Mouse (Mus musculus): ENCODE data around the gene Slc9a1. TPM values are rescaled to one million over a fixed set of nuclear protein-coding genes. Genes with fewer than 3 reads are reported as not detected.

The Slc9a1 gene
- polyA plus RNA-seq, 1 experiment = 39.4 TPM

DNA sequence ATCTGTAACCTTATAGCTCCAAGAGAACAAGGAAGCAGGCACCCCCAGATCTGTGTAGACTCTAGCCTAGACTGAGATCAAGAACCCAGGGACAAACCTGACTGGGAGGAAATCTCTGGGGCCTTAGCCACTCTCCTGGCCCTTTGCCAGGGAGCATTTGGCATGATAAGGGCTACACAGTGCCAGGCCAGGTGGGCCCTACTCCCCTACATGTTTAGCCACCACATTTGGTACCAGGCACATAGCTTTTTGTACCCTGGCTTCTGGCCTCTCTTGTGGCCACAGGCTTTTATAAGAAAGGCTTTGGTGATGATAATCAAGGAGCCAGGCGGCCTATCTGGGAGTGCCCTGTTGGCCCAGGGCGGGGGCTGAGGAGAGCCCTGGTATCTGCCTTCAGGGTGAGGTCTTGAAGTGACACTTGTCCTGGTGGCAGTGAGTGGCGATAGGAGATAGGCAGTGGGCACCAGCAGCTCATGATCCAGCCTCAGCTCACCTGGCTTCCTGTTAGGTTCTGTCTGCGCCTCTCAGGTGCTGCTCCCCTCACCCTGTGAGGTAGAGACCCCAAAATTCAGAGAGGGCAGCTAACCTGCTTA lies 25.6 kb downstream of the Slc9a1 start:
- no peak for DNase-seq (ENCODE audit: low read depth in 1 of 2, low spot score in 2 of 2)
- Histone ChIP-seq H3K27me3 (ENCODE audit: control insufficient read depth, insufficient read depth, low read length) (no peaks in the 10 kb centered on the region), H3K36me3 (ENCODE audit: control insufficient read depth, insufficient read depth, low read length) (no peaks in the 10 kb centered on the region), H3K4me3 (ENCODE audit: extremely low read depth, insufficient read depth, insufficient read length) (no peak overlapping the region), H3K4me1 (ENCODE audit: control insufficient read depth, insufficient read depth, insufficient read length) (peaks cover 7% of the 10 kb centered on the region; the same call in 1 of the 2 replicates), H3K27ac (ENCODE audit: insufficient read depth, low read length) (no peak overlapping the region)
- 83% methylated on average over 4 of the region's 4 CpGs for WGBS
- no peak for TF ChIP-seq CTCF (IDR thresholded peaks at IDR 0.05; ENCODE audit: extremely low read depth, insufficient read depth, insufficient read length, insufficient replicate concordance)
- TF ChIP-seq POLR2A (IDR thresholded peaks at IDR 0.05; ENCODE audit: low read depth, low read length) = no peak

DNA sequence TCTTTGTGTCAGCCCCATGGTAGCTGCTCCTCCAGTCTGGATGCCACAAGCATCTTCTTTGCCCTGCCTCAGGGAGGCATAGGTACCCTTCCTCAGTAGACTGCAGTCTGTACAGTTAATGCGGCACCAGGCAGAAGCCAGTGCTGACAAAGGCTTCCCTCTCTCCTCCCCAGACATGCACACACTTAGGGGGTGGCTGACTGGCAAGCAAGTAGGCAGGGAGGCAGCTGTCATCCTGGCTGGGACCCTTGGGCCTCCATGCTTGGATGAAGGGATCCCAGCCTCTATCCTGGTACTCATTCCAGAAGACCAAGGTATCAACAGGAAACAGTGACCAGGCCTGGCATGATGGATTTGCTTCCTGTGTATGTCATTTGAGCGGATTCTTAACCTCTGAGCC lies 26.6 kb downstream of the Slc9a1 start:
- no peaks in the 10 kb centered on the region for H3K36me3 ChIP-seq (ENCODE audit: control insufficient read depth, insufficient read depth, low read length)
- peaks cover 4% of the 10 kb centered on the region; the same call in 1 of the 2 replicates for H3K4me1 ChIP-seq (ENCODE audit: control insufficient read depth, insufficient read depth, insufficient read length)

DNA sequence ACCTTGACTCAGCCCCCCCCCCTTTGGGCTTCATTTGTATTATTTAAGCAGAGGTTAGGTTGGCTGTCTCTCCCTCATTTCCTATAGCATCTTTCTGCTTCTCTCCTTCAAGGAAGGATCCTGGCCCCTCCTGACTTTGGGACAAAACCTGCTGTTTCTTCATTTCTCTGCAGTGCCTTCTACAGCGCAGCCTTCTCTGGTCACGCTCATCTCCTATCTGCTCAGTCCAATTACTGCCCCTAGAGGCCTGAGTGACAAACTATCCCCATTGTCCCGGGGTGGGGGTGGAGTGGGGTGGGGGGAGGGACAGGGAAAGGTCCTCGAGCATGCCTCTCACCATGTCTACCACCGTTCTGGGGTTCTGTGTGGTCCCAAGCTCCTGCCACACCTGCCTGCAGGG lies 27.8 kb downstream of the Slc9a1 start:
- no peak for DNase-seq (ENCODE audit: low read depth in 1 of 2, low spot score in 2 of 2)
- 68% methylated on average over 5 of the region's 5 CpGs for WGBS
- peaks cover 3% of the 10 kb centered on the region; the same call in 1 of the 2 replicates for H3K4me1 ChIP-seq (ENCODE audit: control insufficient read depth, insufficient read depth, insufficient read length)
- H3K36me3 ChIP-seq (ENCODE audit: control insufficient read depth, insufficient read depth, low read length) = no peaks in the 10 kb centered on the region
- H3K4me3 ChIP-seq (ENCODE audit: extremely low read depth, insufficient read depth, insufficient read length) = no peak overlapping the region
- no peaks in the 10 kb centered on the region for H3K27me3 ChIP-seq (ENCODE audit: control insufficient read depth, insufficient read depth, low read length)
- H3K27ac ChIP-seq (ENCODE audit: insufficient read depth, low read length) = no peak overlapping the region
- TF ChIP-seq CTCF (IDR thresholded peaks at IDR 0.05; ENCODE audit: extremely low read depth, insufficient read depth, insufficient read length, insufficient replicate concordance) (no peak), POLR2A (IDR thresholded peaks at IDR 0.05; ENCODE audit: low read depth, low read length) (no peak)

More for the DNA sequence above, 26.6 kb downstream of the Slc9a1 start:
- H3K27ac ChIP-seq (ENCODE audit: insufficient read depth, low read length) = no peak overlapping the region
- TF ChIP-seq CTCF (IDR thresholded peaks at IDR 0.05; ENCODE audit: extremely low read depth, insufficient read depth, insufficient read length, insufficient replicate concordance) = no peak
- TF ChIP-seq POLR2A (IDR thresholded peaks at IDR 0.05; ENCODE audit: low read depth, low read length) = no peak
- 94% methylated on average over 2 of the region's 2 CpGs for WGBS
- DNase-seq (ENCODE audit: low read depth in 1 of 2, low spot score in 2 of 2) = no peak
- H3K27me3 ChIP-seq (ENCODE audit: control insufficient read depth, insufficient read depth, low read length) = no peaks in the 10 kb centered on the region
- no peak overlapping the region for H3K4me3 ChIP-seq (ENCODE audit: extremely low read depth, insufficient read depth, insufficient read length)

DNA sequence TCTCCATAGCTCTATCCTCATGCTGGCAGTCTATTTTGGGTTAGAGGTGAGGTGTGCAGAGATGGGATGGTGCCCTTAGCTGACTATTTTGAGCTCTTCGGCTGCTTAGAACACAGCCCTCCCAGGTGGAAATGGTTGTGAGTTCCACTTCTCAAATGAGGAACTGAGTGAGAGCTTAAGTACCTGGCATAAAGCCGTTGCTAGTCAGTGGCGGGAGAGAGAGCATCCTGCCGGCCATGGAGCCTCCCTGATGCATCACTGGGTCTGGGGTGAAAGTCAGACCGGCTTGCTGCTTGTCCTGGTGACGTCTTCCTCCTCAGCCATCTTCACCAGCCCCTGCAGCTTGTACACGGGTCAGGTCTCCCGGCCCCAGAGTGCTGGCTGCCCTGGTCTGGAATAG lies 28.5 kb downstream of the Slc9a1 start:
- TF ChIP-seq POLR2A (IDR thresholded peaks at IDR 0.05; ENCODE audit: low read depth, low read length) = no peak
- no peak for TF ChIP-seq CTCF (IDR thresholded peaks at IDR 0.05; ENCODE audit: extremely low read depth, insufficient read depth, insufficient read length, insufficient replicate concordance)
- Histone ChIP-seq H3K36me3 (ENCODE audit: control insufficient read depth, insufficient read depth, low read length) (no peaks in the 10 kb centered on the region), H3K27ac (ENCODE audit: insufficient read depth, low read length) (no peak overlapping the region), H3K27me3 (ENCODE audit: control insufficient read depth, insufficient read depth, low read length) (no peaks in the 10 kb centered on the region), H3K4me3 (ENCODE audit: extremely low read depth, insufficient read depth, insufficient read length) (no peak overlapping the region), H3K4me1 (ENCODE audit: control insufficient read depth, insufficient read depth, insufficient read length) (peaks cover 3% of the 10 kb centered on the region; the same call in 1 of the 2 replicates)
- DNase-seq (ENCODE audit: low read depth in 1 of 2, low spot score in 2 of 2) = no peak
- WGBS = 52% methylated on average over 8 of the region's 8 CpGs

DNA sequence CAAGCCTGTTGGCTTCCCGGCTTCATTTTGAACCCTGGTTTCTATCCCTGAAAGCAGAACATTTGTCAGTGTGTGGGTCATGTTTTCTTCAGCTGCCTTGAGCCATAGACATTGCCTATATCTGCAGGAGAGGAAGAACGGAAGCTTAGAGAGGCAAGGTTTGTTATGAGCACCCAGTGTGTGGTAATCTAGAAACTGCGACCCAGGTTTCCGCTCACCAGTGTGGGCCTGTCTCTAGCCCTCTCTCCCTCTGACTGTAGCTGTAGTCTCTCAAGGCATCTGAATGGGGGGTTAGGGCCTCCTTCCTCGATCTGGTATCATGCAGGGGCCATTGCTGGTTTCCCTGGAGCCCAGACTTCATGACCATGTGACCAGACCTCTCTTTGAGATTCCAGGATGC lies 29.1 kb downstream of the Slc9a1 start:
- no peaks in the 10 kb centered on the region for H3K36me3 ChIP-seq (ENCODE audit: control insufficient read depth, insufficient read depth, low read length)
- WGBS = 79% methylated on average over 5 of the region's 5 CpGs
- TF ChIP-seq POLR2A (IDR thresholded peaks at IDR 0.05; ENCODE audit: low read depth, low read length) (no peak), CTCF (IDR thresholded peaks at IDR 0.05; ENCODE audit: extremely low read depth, insufficient read depth, insufficient read length, insufficient replicate concordance) (no peak)
- H3K27me3 ChIP-seq (ENCODE audit: control insufficient read depth, insufficient read depth, low read length) = no peaks in the 10 kb centered on the region
- DNase-seq (ENCODE audit: low read depth in 1 of 2, low spot score in 2 of 2) = no peak
- H3K4me3 ChIP-seq (ENCODE audit: extremely low read depth, insufficient read depth, insufficient read length) = no peak overlapping the region
- H3K27ac ChIP-seq (ENCODE audit: insufficient read depth, low read length) = no peak overlapping the region
- H3K4me1 ChIP-seq (ENCODE audit: control insufficient read depth, insufficient read depth, insufficient read length) = peaks cover 3% of the 10 kb centered on the region; the same call in 1 of the 2 replicates

DNA sequence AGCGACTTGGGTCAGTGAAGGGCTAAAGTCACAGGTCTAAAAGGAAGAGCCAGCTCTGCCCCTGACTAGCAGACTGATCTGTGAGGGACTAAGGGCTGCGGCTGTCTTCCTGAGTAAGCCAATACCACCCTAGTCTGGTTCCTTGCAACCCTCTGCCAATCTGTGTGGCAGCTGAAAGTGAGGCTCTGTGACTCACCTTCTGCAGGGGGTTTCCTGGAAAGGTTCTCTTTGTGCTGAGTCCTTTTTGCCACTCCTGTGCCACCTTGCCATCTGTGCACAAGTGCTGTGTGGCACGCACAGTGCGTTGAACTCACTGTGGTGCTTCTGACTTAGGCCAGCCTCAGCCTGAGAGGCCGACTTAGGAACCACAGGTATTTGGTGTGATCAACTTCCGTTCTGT lies 30.0 kb downstream of the Slc9a1 start:
- no peak for DNase-seq (ENCODE audit: low read depth in 1 of 2, low spot score in 2 of 2)
- Histone ChIP-seq H3K27me3 (ENCODE audit: control insufficient read depth, insufficient read depth, low read length) (no peaks in the 10 kb centered on the region), H3K4me1 (ENCODE audit: control insufficient read depth, insufficient read depth, insufficient read length) (peaks cover 3% of the 10 kb centered on the region; the same call in 1 of the 2 replicates), H3K27ac (ENCODE audit: insufficient read depth, low read length) (no peak overlapping the region), H3K36me3 (ENCODE audit: control insufficient read depth, insufficient read depth, low read length) (no peaks in the 10 kb centered on the region), H3K4me3 (ENCODE audit: extremely low read depth, insufficient read depth, insufficient read length) (no peak overlapping the region)
- TF ChIP-seq CTCF (IDR thresholded peaks at IDR 0.05; ENCODE audit: extremely low read depth, insufficient read depth, insufficient read length, insufficient replicate concordance) = no peak
- no peak for TF ChIP-seq POLR2A (IDR thresholded peaks at IDR 0.05; ENCODE audit: low read depth, low read length)
- 82% methylated on average over 6 of the region's 6 CpGs for WGBS

DNA sequence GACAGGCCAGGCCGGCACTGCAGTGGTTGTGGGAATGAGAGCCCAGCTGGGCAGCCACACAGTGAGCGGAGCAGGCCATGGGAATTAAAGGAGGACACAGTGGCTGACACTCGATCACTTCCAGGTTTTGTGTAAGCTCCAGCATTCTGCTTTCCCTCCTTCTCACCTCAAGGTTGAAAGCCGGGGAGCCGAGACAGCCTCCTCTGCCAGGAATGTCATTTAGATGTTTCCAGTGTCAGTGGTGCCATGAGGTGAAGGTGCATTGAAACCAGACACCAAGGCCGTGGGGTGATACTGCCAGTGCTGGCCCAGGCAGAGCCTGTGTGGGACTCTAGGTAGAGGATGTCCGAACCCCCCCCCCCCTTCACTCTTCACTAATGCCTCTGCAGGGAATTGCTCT lies 30.6 kb downstream of the Slc9a1 start:
- DNase-seq (ENCODE audit: low read depth in 1 of 2, low spot score in 2 of 2) = no peak
- H3K4me1 ChIP-seq (ENCODE audit: control insufficient read depth, insufficient read depth, insufficient read length) = peaks cover 3% of the 10 kb centered on the region; the same call in 1 of the 2 replicates
- 91% methylated on average over 7 of the region's 7 CpGs for WGBS
- no peaks in the 10 kb centered on the region for H3K27me3 ChIP-seq (ENCODE audit: control insufficient read depth, insufficient read depth, low read length)
- H3K4me3 ChIP-seq (ENCODE audit: extremely low read depth, insufficient read depth, insufficient read length) = no peak overlapping the region
- H3K36me3 ChIP-seq (ENCODE audit: control insufficient read depth, insufficient read depth, low read length) = no peaks in the 10 kb centered on the region
- no peak overlapping the region for H3K27ac ChIP-seq (ENCODE audit: insufficient read depth, low read length)
- TF ChIP-seq POLR2A (IDR thresholded peaks at IDR 0.05; ENCODE audit: low read depth, low read length) (no peak), CTCF (IDR thresholded peaks at IDR 0.05; ENCODE audit: extremely low read depth, insufficient read depth, insufficient read length, insufficient replicate concordance) (no peak)

Measured in spleen, adult 2 months (tissue).